Mouse (Mus musculus): ENCODE measurements around the gene Pcgf6. TPM values are rescaled to one million over a fixed set of nuclear protein-coding genes. Genes with fewer than 3 reads are reported as not detected.

Gene Pcgf6
- polyA plus RNA-seq (2021) = 24.9 TPM

- ATAC-seq (peak; percentile 85), DNase-seq (ENCODE audit: low read depth, low spot score) (no peak)
- no peaks in the 10 kb centered on the region for H3K27me3 ChIP-seq
- POLR2A ChIA-PET = interaction anchor here (1.0 to 1.7 kb wide), 2 partner anchors 16 to 18 kb away, joined by 4 to 9 read pairs; partner anchors contain the start of gene Taf5
- CTCF ChIA-PET = no interaction called here
- TF ChIP-seq CTCF (IDR thresholded peaks at IDR 0.05) = no peak
- in situ Hi-C loops (cut with MboI; ENCODE audit: low pct_unique_long_range_greater_than_20kb) = no loop called here
These were observed at the start of gene Pcgf6 for GRCm38 (mm10) chr19:47050271-47051032. Gene Pcgf6 (minus strand): TSS chr19:47050906.

GRCm38 (mm10) chr19:47090550-47091156, 39.9 kb upstream of the Pcgf6 start, which contains the start of the genes Usmg5 and Pdcd11:
Gene Usmg5 (minus strand): TSS chr19:47090647.
Gene Pdcd11 (plus strand): TSS chr19:47090768.
- no peaks in the 10 kb centered on the region for H3K27me3 ChIP-seq
- TF ChIP-seq CTCF (IDR thresholded peaks at IDR 0.05) = no peak
- ChIA-PET CTCF (interaction anchor here (1.0 to 1.6 kb wide), 3 partner anchors 9 to 24 kb away, joined by 3 to 6 read pairs (median 5); no protein-coding TSS in a partner anchor), POLR2A (interaction anchor here (0.9 to 2.1 kb wide), 4 partner anchors 10 to 23 kb away, joined by 3 to 9 read pairs (median 4); partner anchors contain the start of gene Taf5)
- peak; percentile 96 for ATAC-seq
- DNase-seq (ENCODE audit: low read depth, low spot score) = peak; percentile 64
- in situ Hi-C loops (cut with MboI; ENCODE audit: low pct_unique_long_range_greater_than_20kb) = no loop called here

GRCm38 (mm10) chr19:47089718-47090525, 39.2 kb upstream of the Pcgf6 start:
- POLR2A ChIA-PET = interaction anchor here (0.9 to 2.1 kb wide), 4 partner anchors 10 to 22 kb away, joined by 3 to 9 read pairs (median 4); partner anchors contain the start of gene Taf5
- DNase-seq (ENCODE audit: low read depth, low spot score) (no peak), ATAC-seq (peak; percentile 51)
- CTCF ChIA-PET = interaction anchor here (1.0 to 1.7 kb wide), 4 partner anchors 10 to 25 kb away, joined by 3 to 7 read pairs (median 6); no protein-coding TSS in a partner anchor
- in situ Hi-C loops (cut with MboI; ENCODE audit: low pct_unique_long_range_greater_than_20kb) = no loop called here
- no peaks in the 10 kb centered on the region for H3K27me3 ChIP-seq
- no peak for TF ChIP-seq CTCF (IDR thresholded peaks at IDR 0.05)

- ATAC-seq (no peak), DNase-seq (ENCODE audit: low read depth, low spot score) (no peak)
- CTCF ChIA-PET = interaction anchor here (1.7 kb wide), 1 partner anchor 8 kb away, joined by 7 read pairs; no protein-coding TSS in a partner anchor
- no peaks in the 10 kb centered on the region for H3K27me3 ChIP-seq
- POLR2A ChIA-PET = interaction anchor here (0.9 kb wide), 1 partner anchor 17 kb away, joined by 4 read pairs; no protein-coding TSS in a partner anchor
- TF ChIP-seq CTCF (IDR thresholded peaks at IDR 0.05) = no peak
- in situ Hi-C loops (cut with MboI; ENCODE audit: low pct_unique_long_range_greater_than_20kb) = no loop called here
These were observed 37.5 kb upstream of the Pcgf6 start for GRCm38 (mm10) chr19:47088226-47088625.

GRCm38 (mm10) chr19:47067924-47068611, 17.4 kb upstream of the Pcgf6 start:
- ChIA-PET POLR2A (interaction anchor here (1.0 to 2.5 kb wide), 4 partner anchors 10 to 199 kb away, joined by 3 to 9 read pairs (median 4); partner anchors contain the start of gene Pcgf6), CTCF (no interaction called here)
- H3K27me3 ChIP-seq = no peaks in the 10 kb centered on the region
- TF ChIP-seq CTCF (IDR thresholded peaks at IDR 0.05) = no peak
- in situ Hi-C loops (cut with MboI; ENCODE audit: low pct_unique_long_range_greater_than_20kb) = no loop called here
- DNase-seq (ENCODE audit: low read depth, low spot score) = no peak
- ATAC-seq = peak; percentile 97

- ChIA-PET POLR2A (interaction anchor here (1.0 to 2.5 kb wide), 5 partner anchors 10 to 198 kb away, joined by 3 to 9 read pairs (median 4); partner anchors contain the start of gene Pcgf6), CTCF (interaction anchor here (1.0 kb wide), 1 partner anchor 12 kb away, joined by 3 read pairs; no protein-coding TSS in a partner anchor)
- H3K27me3 ChIP-seq = no peaks in the 10 kb centered on the region
- no peak for TF ChIP-seq CTCF (IDR thresholded peaks at IDR 0.05)
- in situ Hi-C loops (cut with MboI; ENCODE audit: low pct_unique_long_range_greater_than_20kb) = no loop called here
- ATAC-seq = peak; percentile 54
- peak; percentile 71 for DNase-seq (ENCODE audit: low read depth, low spot score)
These were observed 16.6 kb upstream of the Pcgf6 start, which contains the start of gene Taf5 for GRCm38 (mm10) chr19:47067096-47067882. Gene Taf5 (plus strand): TSS chr19:47067746.

GRCm38 (mm10) chr19:47065860-47066259, 15.2 kb upstream of the Pcgf6 start:
- ATAC-seq (no peak), DNase-seq (ENCODE audit: low read depth, low spot score) (no peak)
- ChIA-PET POLR2A (interaction anchor here (0.6 to 1.4 kb wide), 3 partner anchors 9 to 757 kb away, joined by 3 to 4 read pairs (median 4); no protein-coding TSS in a partner anchor), CTCF (interaction anchor here (1.0 kb wide), 1 partner anchor 11 kb away, joined by 3 read pairs; no protein-coding TSS in a partner anchor)
- TF ChIP-seq CTCF (IDR thresholded peaks at IDR 0.05) = peak; percentile 54
- no peaks in the 10 kb centered on the region for H3K27me3 ChIP-seq
- in situ Hi-C loops (cut with MboI; ENCODE audit: low pct_unique_long_range_greater_than_20kb) = no loop called here

GRCm38 (mm10) chr19:47057684-47058083, 7.0 kb upstream of the Pcgf6 start:
- no peak for DNase-seq (ENCODE audit: low read depth, low spot score)
- TF ChIP-seq CTCF (IDR thresholded peaks at IDR 0.05) = no peak
- in situ Hi-C loops (cut with MboI; ENCODE audit: low pct_unique_long_range_greater_than_20kb) = no loop called here
- ATAC-seq = no peak
- peaks cover 6% of the 10 kb centered on the region for H3K27me3 ChIP-seq
- POLR2A ChIA-PET = interaction anchor here (0.8 kb wide), 1 partner anchor 10 kb away, joined by 3 read pairs; the partner anchor contains the start of gene Taf5
- CTCF ChIA-PET = no interaction called here
